Mouse (Mus musculus) gastrocnemius, adult 2 months (tissue): ENCODE measurements around the gene Rpl27. TPM values are rescaled to one million over a fixed set of nuclear protein-coding genes. Genes with fewer than 3 reads are reported as not detected.

Experiments
- DNase-seq: peaks from one replicate; pipeline ENCODE4 v3.0.0; 2022
- H3K27ac ChIP-seq: fragments of 200-600 bp; 2 replicates; pipeline ENCODE4 v1.8.1; 2022; ENCODE audit warnings: mild to moderate bottlenecking
- H3K4me3 ChIP-seq: fragments of 200-600 bp; 2 replicates; pipeline ENCODE4 v1.8.1; 2022; ENCODE audit warnings: mild to moderate bottlenecking, moderate library complexity
- CTCF ChIP-seq: fragments of 200-600 bp; IDR thresholded peaks from 2 replicates; pipeline ENCODE4 v1.8.1; 2022; ENCODE audit warnings: antibody characterized with exemption, mild to moderate bottlenecking, moderate library complexity
- intact Hi-C: fragments of 180-260 bp; cut with DNase I; formaldehyde crosslinking; loops from one replicate; pipeline ENCODE4 v1.15.1; 2025
- microRNA-seq: library from miRNA; unstranded; fragments of <30 nt; microRNA quantifications from one replicate; pipeline ENCODE4 v1.2.0, GENCODE M21; 2021
- total RNA-seq, 2 experiments: library from RNA; stranded (reverse); gene quantifications; 2 replicates each; pipeline ENCODE4 v1.2.3; 2021

Gene Rpl27
- total RNA-seq, 2 experiments from 2014 or later = 31.9 to 49.4 TPM

DNA sequence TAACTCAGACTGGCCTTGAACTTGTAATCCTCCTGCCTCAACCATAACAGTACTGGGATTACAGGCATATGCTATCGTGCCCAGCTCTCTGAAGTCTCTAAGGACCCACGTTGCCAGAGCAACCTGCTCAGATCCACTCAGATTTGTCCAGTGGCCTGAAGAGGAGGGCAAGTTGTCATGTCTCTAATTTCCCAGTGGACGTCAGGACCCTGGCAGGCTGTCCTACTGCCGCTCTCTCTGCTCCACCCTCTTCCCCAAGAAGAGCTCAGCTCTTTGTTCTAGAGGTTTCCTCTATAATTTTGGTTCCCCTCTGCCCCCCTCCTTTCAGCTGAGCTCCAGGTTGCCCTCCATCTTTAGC, 35.1 kb downstream of the Rpl27 start:
- DNase-seq = no peak
- Histone ChIP-seq H3K4me3 (no peak overlapping the region), H3K27ac (no peak overlapping the region)
- intact Hi-C loops = no loop called here
- no peak for TF ChIP-seq CTCF

DNA sequence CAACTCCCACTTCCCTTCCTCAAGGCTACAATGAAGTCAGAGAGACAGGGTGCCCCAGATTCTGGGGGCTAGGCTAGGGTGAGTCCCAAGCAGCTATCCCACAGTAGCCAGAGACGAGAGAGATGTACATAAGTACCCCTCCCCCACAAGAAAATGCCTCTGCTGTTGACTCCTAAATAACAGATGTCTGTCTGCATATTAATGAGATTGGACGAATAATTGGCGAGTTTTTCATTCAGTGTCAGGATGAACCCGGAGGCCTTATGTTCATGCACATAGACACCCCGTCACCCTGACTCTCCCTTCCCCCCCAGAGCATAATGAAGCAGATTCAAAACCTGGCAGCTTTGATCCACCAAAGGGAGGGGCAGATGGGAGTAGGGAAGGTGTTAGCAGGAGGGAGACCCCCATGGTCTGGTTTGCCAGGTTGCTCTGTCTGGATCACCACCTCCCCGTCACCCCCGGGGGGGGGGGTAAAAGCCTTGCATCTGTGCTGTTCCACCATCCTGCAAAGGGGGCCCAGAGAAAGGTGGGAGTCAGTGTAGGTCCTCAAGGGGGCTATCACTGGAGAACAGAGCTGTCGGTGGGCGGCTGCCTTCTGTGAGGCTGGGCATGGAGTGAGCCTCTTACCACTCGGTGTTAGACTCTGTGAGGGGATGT, 35.6 kb downstream of the Rpl27 start:
- intact Hi-C loops = no loop called here
- no peak for DNase-seq
- TF ChIP-seq CTCF = no peak
- H3K27ac ChIP-seq = no peak overlapping the region
- no peak overlapping the region for H3K4me3 ChIP-seq

DNA sequence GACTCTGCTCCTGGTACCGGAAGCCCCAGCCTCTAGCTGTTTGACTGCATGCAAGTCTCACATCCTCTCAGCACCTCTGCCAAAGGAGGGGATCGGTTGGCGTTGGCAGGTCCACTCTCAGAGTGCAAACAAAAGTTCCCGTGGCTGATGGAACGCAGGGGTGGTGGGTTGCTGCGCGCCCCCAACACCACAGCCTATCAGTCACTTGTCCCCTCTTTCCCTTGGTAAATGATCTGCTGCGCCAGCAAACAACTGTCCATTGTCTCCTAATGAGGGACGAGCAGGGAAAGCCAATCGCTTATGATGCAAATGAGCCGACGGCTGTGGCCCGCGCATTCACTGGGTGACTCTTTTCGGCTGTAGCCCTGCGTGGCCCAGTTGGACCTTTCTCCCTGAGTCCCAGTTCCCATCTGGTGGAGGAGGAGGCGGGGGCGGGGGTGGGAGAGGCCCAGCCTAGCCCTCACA, 37.1 kb downstream of the Rpl27 start:
- intact Hi-C loops = no loop called here
- Histone ChIP-seq H3K27ac (no peak overlapping the region), H3K4me3 (peak overlapping the region; percentile 20; the same call in 1 of the 2 replicates)
- DNase-seq = no peak
- TF ChIP-seq CTCF = no peak

DNA sequence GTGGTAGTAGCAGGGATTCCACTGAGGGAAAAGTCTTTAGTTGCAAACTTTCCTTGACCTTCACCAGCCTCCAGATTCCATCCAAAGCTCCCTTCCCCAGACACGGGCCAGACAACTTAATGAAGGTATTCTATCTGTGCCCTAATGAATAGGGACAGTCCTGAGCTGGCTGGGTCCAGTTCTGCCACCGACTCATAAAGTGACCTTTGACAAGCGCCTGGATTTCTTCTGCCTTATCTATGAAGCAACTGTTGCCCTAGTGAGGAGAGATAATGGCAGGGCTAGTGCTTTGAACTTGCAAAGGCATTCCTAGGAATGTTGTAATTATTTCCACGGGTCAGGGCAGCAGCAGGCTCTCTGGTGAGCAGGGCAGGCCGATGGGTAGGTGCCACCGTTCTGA, 38.8 kb downstream of the Rpl27 start:
- no peak for TF ChIP-seq CTCF
- intact Hi-C loops = no loop called here
- Histone ChIP-seq H3K27ac (no peak overlapping the region), H3K4me3 (no peak overlapping the region)
- no peak for DNase-seq

DNA sequence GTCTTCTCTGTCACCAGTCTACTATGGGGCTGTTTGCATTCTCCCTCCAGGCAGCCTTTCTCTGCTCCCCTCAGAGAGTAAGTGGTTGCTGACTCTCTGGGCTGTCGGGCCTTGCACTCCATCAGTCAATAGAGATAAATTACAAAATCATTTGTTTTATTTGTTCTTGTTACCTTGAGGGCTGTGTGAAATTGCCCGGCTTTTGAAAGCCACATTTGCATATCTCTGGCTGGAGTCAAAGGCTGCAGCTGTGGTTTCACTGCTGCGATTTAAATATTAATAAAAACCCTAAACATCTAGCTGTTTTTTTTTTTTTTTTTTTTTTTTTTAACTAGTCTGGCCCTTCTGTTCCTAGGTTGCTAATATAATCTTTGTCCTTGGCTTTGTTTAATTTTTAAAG, 41.7 kb downstream of the Rpl27 start:
- TF ChIP-seq CTCF = no peak
- DNase-seq = no peak
- H3K27ac ChIP-seq = no peak overlapping the region
- intact Hi-C loops = no loop called here
- H3K4me3 ChIP-seq = no peak overlapping the region

DNA sequence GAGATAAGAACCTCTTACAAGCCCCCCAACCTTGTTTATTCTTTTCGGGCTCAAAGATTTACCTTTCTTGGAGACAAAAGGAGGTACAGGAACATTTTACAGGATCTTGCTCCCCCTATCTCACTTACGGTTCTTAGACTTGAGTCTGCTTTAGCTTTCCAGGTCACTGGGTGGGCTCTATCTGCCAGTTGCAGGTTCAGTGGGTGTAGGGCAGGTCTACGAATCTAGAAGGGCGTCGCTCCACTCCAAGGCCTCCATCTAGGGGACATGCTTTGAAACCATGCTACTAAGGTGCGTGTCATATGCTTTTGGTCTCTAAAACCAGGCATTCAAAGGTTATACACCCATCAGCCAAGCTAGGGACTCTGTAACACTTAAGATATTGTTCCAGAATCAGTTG, 42.1 kb downstream of the Rpl27 start:
- intact Hi-C loops = no loop called here
- H3K4me3 ChIP-seq = no peak overlapping the region
- no peak for DNase-seq
- H3K27ac ChIP-seq = no peak overlapping the region
- TF ChIP-seq CTCF = no peak

DNA sequence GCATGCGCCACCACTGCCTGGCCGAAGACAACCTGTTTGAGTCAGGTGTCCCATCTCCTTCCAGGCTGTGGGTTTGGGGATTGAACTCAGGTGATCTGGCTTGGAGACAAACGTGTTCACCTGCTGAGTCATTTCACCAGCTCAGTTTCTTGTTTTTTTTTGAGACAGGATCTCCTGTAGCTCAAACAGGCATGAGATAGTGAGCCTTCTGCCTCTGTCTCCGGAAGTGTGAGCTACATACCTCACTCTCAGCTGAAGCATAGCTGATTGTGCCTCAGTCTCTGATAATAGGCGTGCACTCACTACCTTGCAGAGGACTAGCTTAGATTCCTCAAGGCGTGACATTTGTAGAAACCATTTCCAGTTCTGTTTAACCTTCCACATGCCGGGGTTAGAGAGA, 42.7 kb downstream of the Rpl27 start:
- DNase-seq = no peak
- no peak overlapping the region for H3K4me3 ChIP-seq
- H3K27ac ChIP-seq = no peak overlapping the region
- intact Hi-C loops = no loop called here
- TF ChIP-seq CTCF = no peak

DNA sequence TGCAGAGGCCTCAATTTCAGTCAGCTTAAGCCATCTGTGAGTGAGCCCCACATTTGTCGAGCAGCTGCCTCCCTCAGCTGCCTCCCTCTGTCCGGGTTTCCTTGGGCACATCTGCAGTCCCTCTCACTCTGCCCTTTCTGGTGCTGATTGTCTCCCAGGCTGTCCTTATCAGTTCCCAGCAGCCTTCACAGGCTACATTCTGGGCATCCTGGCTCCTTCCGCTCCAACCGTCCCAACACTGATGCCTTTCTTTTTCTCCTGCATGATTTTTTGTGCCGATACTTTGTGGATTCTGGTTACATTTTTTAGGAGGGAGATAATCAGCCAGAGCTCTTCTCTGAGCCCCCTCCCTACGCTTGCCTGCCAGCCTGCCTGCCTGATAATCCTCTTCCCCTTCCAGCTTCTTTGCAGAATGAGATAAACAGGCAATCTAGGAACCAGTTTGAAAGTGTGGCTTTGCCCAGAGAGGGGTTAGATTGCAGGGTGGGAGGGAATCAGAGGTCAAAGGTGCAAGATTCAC, 43.5 kb downstream of the Rpl27 start:
- intact Hi-C loops = no loop called here
- Histone ChIP-seq H3K27ac (no peak overlapping the region), H3K4me3 (no peak overlapping the region)
- TF ChIP-seq CTCF = no peak
- no peak for DNase-seq

DNA sequence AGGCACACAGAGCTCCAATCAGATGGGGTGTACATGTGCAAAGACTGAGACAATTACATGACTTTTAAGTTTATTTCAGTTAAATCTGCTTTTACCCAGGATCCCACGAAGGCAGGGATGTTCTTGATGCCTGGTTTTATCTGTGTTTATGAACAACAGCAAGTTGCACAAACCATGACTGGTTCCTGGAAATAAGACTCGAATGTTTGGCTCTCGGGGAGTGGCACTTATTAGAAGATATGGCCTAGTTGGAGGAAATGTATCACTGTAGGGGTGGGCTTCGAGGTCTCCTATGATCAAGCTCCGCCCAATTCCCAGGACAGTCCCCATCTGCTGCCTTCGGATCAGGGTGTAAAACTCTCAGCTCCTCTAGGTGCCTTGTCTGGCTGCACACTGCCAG, 44.0 kb downstream of the Rpl27 start:
- Histone ChIP-seq H3K27ac (no peak overlapping the region), H3K4me3 (no peak overlapping the region)
- no peak for TF ChIP-seq CTCF
- intact Hi-C loops = no loop called here
- no peak for DNase-seq

Small RNA genes within 50 kb of the gene (microRNA-seq; reads per million reads assigned to microRNA genes)
- 4.3 reads per million for gene Mir6929

Other genes with a start within 250 kb of the Rpl27 start
- gene Ezh1, start 215.8 kb upstream of the Rpl27 start, total RNA-seq = 10 to 100 TPM; 25.9 to 26.3 TPM
- gene Ramp2, start 196.3 kb upstream of the Rpl27 start, total RNA-seq = 10 to 100 TPM; 34.8 to 37.0 TPM
- gene Vps25, start 188.6 kb upstream of the Rpl27 start, total RNA-seq = 10 to 100 TPM; 40.2 to 53.4 TPM
- gene Wnk4, start 181.7 kb upstream of the Rpl27 start, total RNA-seq = under 1 TPM; 0.08 to 0.22 TPM
- under 1 TPM; 0.20 to 0.36 TPM for gene Cntd1, start 163.3 kb upstream of the Rpl27 start, total RNA-seq
- gene Coa3, start 163.2 kb upstream of the Rpl27 start, total RNA-seq = 10 to 100 TPM; 63.0 to 87.7 TPM
- gene Becn1, start 140.0 kb upstream of the Rpl27 start, total RNA-seq = 10 to 100 TPM; 79.6 to 85.8 TPM
- gene Psme3, start 126.1 kb upstream of the Rpl27 start, total RNA-seq = 10 to 100 TPM; 70.0 to 71.6 TPM
- 1 to 10 TPM in 1 of 2 experiments, under 1 TPM in 1; 0.64 to 1.4 TPM for gene Aoc2, start 117.2 kb upstream of the Rpl27 start, total RNA-seq
- gene Aoc3, start 111.7 kb upstream of the Rpl27 start, total RNA-seq = 1 to 10 TPM; 4.0 to 6.1 TPM
- not detected for gene G6pc, start 74.7 kb upstream of the Rpl27 start, total RNA-seq
- gene Aarsd1, start 24.7 kb upstream of the Rpl27 start, total RNA-seq = 10 to 100 TPM; 17.1 to 24.9 TPM
- gene Gm27029, start 17.5 kb upstream of the Rpl27 start, total RNA-seq = 1 to 10 TPM; 7.9 to 8.4 TPM
- 1 to 10 TPM; 7.3 to 8.8 TPM for gene Rundc1, start 17.2 kb upstream of the Rpl27 start, total RNA-seq
- 10 to 100 TPM; 82.0 to 90.7 TPM for gene Ptges3l, start 17.0 kb upstream of the Rpl27 start, total RNA-seq
- gene Ifi35, start 6.1 kb downstream of the Rpl27 start, total RNA-seq = 10 to 100 TPM in 1 of 2 experiments, 1 to 10 TPM in 1; 8.6 to 14.3 TPM
- 1 to 10 TPM; 3.3 to 3.5 TPM for gene Rnd2, start 22.7 kb downstream of the Rpl27 start, total RNA-seq
- 10 to 100 TPM; 10.0 to 14.5 TPM for gene Vat1, start 23.9 kb downstream of the Rpl27 start, total RNA-seq
- gene Brca1, start 109.7 kb downstream of the Rpl27 start, total RNA-seq = under 1 TPM; 0.03 to 0.31 TPM
- 10 to 100 TPM; 65.3 to 65.6 TPM for gene Nbr1, start 109.9 kb downstream of the Rpl27 start, total RNA-seq
- gene Tmem106a, start 139.9 kb downstream of the Rpl27 start, total RNA-seq = 1 to 10 TPM; 1.0 to 2.6 TPM
- not detected for gene Gm11634, start 157.0 kb downstream of the Rpl27 start, total RNA-seq
- 10 to 100 TPM; 24.2 to 27.4 TPM for gene Rdm1, start 184.9 kb downstream of the Rpl27 start, total RNA-seq
- 10 to 100 TPM in 1 of 2 experiments, 1 to 10 TPM in 1; 6.7 to 13.1 TPM for gene Arl4d, start 223.2 kb downstream of the Rpl27 start, total RNA-seq